Mouse (Mus musculus) hindbrain, embryonic 10.5 days (tissue): ENCODE measurements around the gene Wdr62. TPM values are rescaled to one million over a fixed set of nuclear protein-coding genes. Genes with fewer than 3 reads are reported as not detected.

Experiments used
- DNase-seq: peaks from one replicate; pipeline ENCODE4 v3.0.0-alpha.2; 2017; ENCODE audit warnings: low spot score
- H3K27ac ChIP-seq: fragments of 300-500 bp; sonication (generic); 2 replicates; pipeline ENCODE4 v1.5.1; 2016; ENCODE audit warnings: mild to moderate bottlenecking, moderate library complexity
- H3K27me3 ChIP-seq: fragments of 300-500 bp; sonication (generic); 2 replicates; pipeline ENCODE4 v1.6.1; 2016; ENCODE audit warnings: mild to moderate bottlenecking; ENCODE audit not compliant: poor library complexity, insufficient read depth, severe bottlenecking
- H3K36me3 ChIP-seq: fragments of 300-500 bp; sonication (generic); 2 replicates; pipeline ENCODE4 v1.6.1; 2016; ENCODE audit warnings: mild to moderate bottlenecking, moderate library complexity
- H3K4me1 ChIP-seq: fragments of 300-500 bp; sonication (generic); replicated peaks from 2 replicates; pipeline ENCODE4 v1.6.1; 2016; ENCODE audit warnings: mild to moderate bottlenecking
- H3K4me3 ChIP-seq: fragments of 300-500 bp; sonication (generic); 2 replicates; pipeline ENCODE4 v1.5.1; 2016; ENCODE audit warnings: mild to moderate bottlenecking, moderate library complexity
- H3K9me3 ChIP-seq: fragments of 300-500 bp; sonication (generic); 2 replicates; pipeline ENCODE4 v1.6.1; 2016; ENCODE audit warnings: mild to moderate bottlenecking, moderate library complexity
- WGBS: fragments of 180-500 bp; shearing (Covaris S2); methylation state at CpG from one replicate; pipeline ENCODE4 v1.1.7; 2016; 5-methylcytosine and 5-hydroxymethylcytosine counted together
- polyA plus RNA-seq: library from polyadenylated mRNA; unstranded; fragments of >200 nt; fragmentation: Nextera tagmentation; extraction: Ambion mirVana; gene quantifications from 2 replicates; pipeline ENCODE4 v1.2.1, GENCODE M21; 2016

Wdr62 gene
- polyA plus RNA-seq = 16.6 and 19.8 TPM in 2 replicates

- DNase-seq = peak; percentile 94
- Histone ChIP-seq H3K4me1 (peaks cover 26% of the 10 kb centered on the region), H3K4me3 (peak within 1 kb of the TSS; percentile 87), H3K9me3 (no peaks in the 10 kb centered on the region), H3K36me3 (no peaks in the 10 kb centered on the region), H3K27ac (peak within 1 kb of the TSS; percentile 91), H3K27me3 (no peaks in the 10 kb centered on the region)
- under 1% methylated on average over 49 of the region's 49 CpGs for WGBS
Observed at GRCm38 (mm10) chr7:30279951-30280669, at the start of gene Wdr62, which contains the start of gene Thap8. Gene Wdr62 (minus strand): TSS chr7:30280419. Gene Thap8 (plus strand): TSS chr7:30280094.

DNA sequence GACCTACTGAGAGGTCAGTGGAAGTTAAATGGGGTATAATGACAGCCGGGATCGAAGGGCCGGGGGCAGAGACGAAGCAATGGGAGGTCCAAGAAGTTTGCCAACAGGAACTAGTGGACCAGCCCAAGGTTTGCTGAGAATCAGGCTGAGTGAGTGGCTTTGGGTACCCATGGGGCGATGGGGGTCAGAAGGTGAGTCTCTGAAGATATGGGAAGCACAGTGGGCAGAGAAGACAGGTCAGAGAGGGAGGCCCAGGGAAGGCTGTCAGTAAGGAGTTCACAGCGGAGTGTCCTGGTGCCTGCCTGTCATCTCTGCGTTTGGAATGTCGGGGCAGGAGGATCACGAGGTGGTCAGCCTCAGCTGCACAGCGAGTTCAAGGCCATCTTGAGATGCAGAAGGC lies 48.2 kb upstream of the Wdr62 start:
- WGBS = 57% methylated on average over 10 of the region's 10 CpGs
- Histone ChIP-seq H3K27me3 (peaks cover 17% of the 10 kb centered on the region), H3K4me1 (peaks cover 19% of the 10 kb centered on the region)

DNA sequence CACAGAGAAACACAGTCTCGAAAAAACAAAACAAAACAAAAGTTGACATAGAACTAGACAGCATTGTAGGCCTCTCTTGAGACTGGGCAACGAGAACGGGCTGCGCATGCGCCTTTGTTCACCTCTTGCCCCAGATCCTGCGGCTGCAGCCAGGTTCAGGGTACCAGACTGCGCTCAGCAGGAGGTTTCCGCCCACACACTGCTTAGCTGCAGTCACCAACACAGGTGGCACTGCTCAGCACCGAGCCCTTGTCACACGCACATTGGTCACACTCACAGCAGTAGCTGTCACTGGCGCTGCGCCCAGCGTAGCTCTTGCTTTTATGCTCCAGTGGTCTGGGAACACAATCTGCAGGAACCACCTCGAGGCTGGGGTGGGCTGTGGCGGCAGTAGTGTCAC lies 46.9 kb upstream of the Wdr62 start:
- DNase-seq = no peak
- Histone ChIP-seq H3K4me1 (peaks cover 25% of the 10 kb centered on the region), H3K36me3 (no peaks in the 10 kb centered on the region), H3K9me3 (0 out of 2 replicates have a peak, but pooled peaks cover 4% of the 10 kb centered on the region), H3K27ac (no peak overlapping the region), H3K4me3 (no peak overlapping the region), H3K27me3 (peaks cover 6% of the 10 kb centered on the region; the same call in 1 of the 2 replicates)
- WGBS = 59% methylated on average over 15 of the region's 15 CpGs

More for the DNA sequence above, 48.2 kb upstream of the Wdr62 start:
- Histone ChIP-seq H3K9me3 (0 out of 2 replicates have a peak, but pooled peaks cover 4% of the 10 kb centered on the region), H3K36me3 (no peaks in the 10 kb centered on the region), H3K27ac (no peak overlapping the region), H3K4me3 (no peak overlapping the region)
- no peak for DNase-seq

DNA sequence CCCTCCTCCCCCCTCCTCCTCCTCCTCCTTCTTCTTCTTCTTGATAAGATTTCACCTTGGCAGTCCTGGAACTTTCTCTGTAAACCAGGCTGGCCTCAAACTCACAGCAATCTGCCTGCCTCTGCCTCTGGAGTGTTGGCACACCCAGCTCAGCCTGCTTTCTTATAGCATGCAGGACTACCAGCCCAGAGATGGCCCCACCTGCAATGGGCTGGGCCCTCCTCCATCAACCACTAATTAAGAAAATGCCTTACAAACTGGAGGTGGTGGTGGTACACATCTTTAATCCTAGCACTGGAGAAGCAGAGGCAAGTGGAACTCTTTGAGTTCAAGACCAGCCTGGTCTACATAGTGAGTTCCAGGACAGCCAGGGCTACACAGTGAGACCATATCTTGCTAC lies 46.2 kb upstream of the Wdr62 start:
- peaks cover 6% of the 10 kb centered on the region; the same call in 1 of the 2 replicates for H3K27me3 ChIP-seq
- DNase-seq = no peak
- no peak overlapping the region for H3K27ac ChIP-seq
- peaks cover 21% of the 10 kb centered on the region for H3K4me1 ChIP-seq
- no peaks in the 10 kb centered on the region for H3K36me3 ChIP-seq
- 0 out of 2 replicates have a peak, but pooled peaks cover 4% of the 10 kb centered on the region for H3K9me3 ChIP-seq
- no peak overlapping the region for H3K4me3 ChIP-seq

GRCm38 (mm10) chr7:30325364-30325763 lies 45.1 kb upstream of the Wdr62 start:
- DNase-seq = peak; percentile 60
- H3K9me3 ChIP-seq = 0 out of 2 replicates have a peak, but pooled peaks cover 4% of the 10 kb centered on the region
- peaks cover 22% of the 10 kb centered on the region for H3K4me1 ChIP-seq
- no peak overlapping the region for H3K27ac ChIP-seq
- no peak overlapping the region for H3K4me3 ChIP-seq
- H3K27me3 ChIP-seq = peaks cover 6% of the 10 kb centered on the region; the same call in 1 of the 2 replicates
- WGBS = 51% methylated on average over 2 of the region's 2 CpGs
- no peaks in the 10 kb centered on the region for H3K36me3 ChIP-seq

GRCm38 (mm10) chr7:30324300-30324944 lies 44.2 kb upstream of the Wdr62 start:
- WGBS = 88% methylated on average over 5 of the region's 5 CpGs
- Histone ChIP-seq H3K4me1 (peaks cover 22% of the 10 kb centered on the region), H3K4me3 (no peak overlapping the region), H3K27ac (no peak overlapping the region), H3K27me3 (peaks cover 6% of the 10 kb centered on the region; the same call in 1 of the 2 replicates), H3K36me3 (no peaks in the 10 kb centered on the region), H3K9me3 (0 out of 2 replicates have a peak, but pooled peaks cover 4% of the 10 kb centered on the region)
- no peak for DNase-seq

GRCm38 (mm10) chr7:30323795-30324194 lies 43.6 kb upstream of the Wdr62 start, which contains the start of gene Sdhaf1:
Gene Sdhaf1 (minus strand): TSS chr7:30323895.
- 79% methylated on average over 3 of the region's 3 CpGs for WGBS
- Histone ChIP-seq H3K4me3 (peak within 1 kb of the TSS; percentile 88), H3K4me1 (peaks cover 22% of the 10 kb centered on the region), H3K27ac (peak within 1 kb of the TSS; percentile 92), H3K36me3 (0 out of 2 replicates have a peak, but pooled peaks cover 2% of the 10 kb centered on the region), H3K27me3 (peaks cover 6% of the 10 kb centered on the region; the same call in 1 of the 2 replicates), H3K9me3 (0 out of 2 replicates have a peak, but pooled peaks cover 4% of the 10 kb centered on the region)
- DNase-seq = no peak

- Histone ChIP-seq H3K4me1 (peaks cover 22% of the 10 kb centered on the region), H3K27ac (peak overlapping the region; percentile 92), H3K9me3 (0 out of 2 replicates have a peak, but pooled peaks cover 4% of the 10 kb centered on the region), H3K4me3 (peak overlapping the region; percentile 88), H3K36me3 (0 out of 2 replicates have a peak, but pooled peaks cover 2% of the 10 kb centered on the region), H3K27me3 (peaks cover 6% of the 10 kb centered on the region; the same call in 1 of the 2 replicates)
- WGBS = 34% methylated on average over 6 of the region's 6 CpGs
- no peak for DNase-seq
Observed at GRCm38 (mm10) chr7:30322865-30323264, 42.6 kb upstream of the Wdr62 start.

DNA sequence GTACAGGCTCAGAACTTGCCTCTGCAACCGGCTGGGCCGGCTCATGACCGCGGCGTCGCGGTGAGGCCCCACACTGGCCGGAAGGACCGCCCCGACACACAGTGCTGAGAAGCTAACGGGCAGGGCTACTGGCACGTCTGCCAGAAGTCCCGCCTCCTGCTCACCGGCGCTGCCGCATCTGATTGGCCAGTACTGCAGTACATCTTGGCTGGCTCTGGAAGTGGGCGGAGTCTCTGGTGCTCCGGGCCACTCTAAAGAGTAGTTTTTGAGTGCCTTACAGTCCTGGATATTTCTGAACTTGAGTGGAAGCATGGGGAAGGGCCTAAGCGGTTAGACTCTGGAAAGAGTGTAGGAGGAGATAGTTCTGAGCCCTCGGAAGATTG lies 42.1 kb upstream of the Wdr62 start:
- Histone ChIP-seq H3K36me3 (peaks cover 4% of the 10 kb centered on the region; the same call in 1 of the 2 replicates), H3K27ac (peak overlapping the region; percentile 92), H3K4me1 (peaks cover 22% of the 10 kb centered on the region), H3K4me3 (peak overlapping the region; percentile 88), H3K9me3 (0 out of 2 replicates have a peak, but pooled peaks cover 4% of the 10 kb centered on the region), H3K27me3 (peaks cover 4% of the 10 kb centered on the region; the same call in 1 of the 2 replicates)
- peak; percentile 96 for DNase-seq
- WGBS = 0% methylated on average over 20 of the region's 20 CpGs

GRCm38 (mm10) chr7:30321539-30322284 lies 41.5 kb upstream of the Wdr62 start, which contains the start of gene E130208F15Rik:
Gene E130208F15Rik (plus strand): TSS chr7:30321740.
- H3K4me3 ChIP-seq = peak within 1 kb of the TSS; percentile 88
- H3K27ac ChIP-seq = peak within 1 kb of the TSS; percentile 92
- under 1% methylated on average over 63 of the region's 63 CpGs for WGBS
- H3K4me1 ChIP-seq = peaks cover 19% of the 10 kb centered on the region
- no peaks in the 10 kb centered on the region for H3K27me3 ChIP-seq
- H3K9me3 ChIP-seq = 0 out of 2 replicates have a peak, but pooled peaks cover 4% of the 10 kb centered on the region
- peak; percentile 58 for DNase-seq
- H3K36me3 ChIP-seq = peaks cover 7% of the 10 kb centered on the region; the same call in 1 of the 2 replicates

- peak overlapping the region; percentile 88 for H3K4me3 ChIP-seq
- H3K27me3 ChIP-seq = no peaks in the 10 kb centered on the region
- H3K27ac ChIP-seq = no peak overlapping the region
- no peak for DNase-seq
- peaks cover 10% of the 10 kb centered on the region; the same call in 1 of the 2 replicates for H3K36me3 ChIP-seq
- peaks cover 19% of the 10 kb centered on the region for H3K4me1 ChIP-seq
- WGBS = 83% methylated on average over 2 of the region's 2 CpGs
- H3K9me3 ChIP-seq = 0 out of 2 replicates have a peak, but pooled peaks cover 4% of the 10 kb centered on the region
Observed at GRCm38 (mm10) chr7:30320946-30321345, 40.7 kb upstream of the Wdr62 start.

DNA sequence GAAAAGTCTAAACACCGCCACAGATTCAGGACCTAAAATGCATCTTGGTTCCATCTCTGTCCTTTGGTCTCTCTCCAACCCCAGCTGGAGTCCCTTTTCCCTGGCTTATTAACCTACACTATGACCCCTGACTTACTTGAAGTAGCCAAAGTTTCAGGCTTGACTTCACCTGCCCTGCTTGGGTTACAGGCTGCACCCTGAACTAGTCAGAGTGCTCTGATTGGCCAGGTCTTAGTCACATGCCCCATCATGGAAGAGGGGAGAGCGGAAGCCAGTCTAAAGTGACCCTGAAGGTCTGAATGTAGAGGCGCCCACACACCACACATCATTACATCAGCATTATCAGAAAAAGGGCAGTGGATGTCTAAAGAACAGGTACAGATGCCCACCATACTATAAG lies 37.9 kb upstream of the Wdr62 start:
- H3K9me3 ChIP-seq = no peaks in the 10 kb centered on the region
- H3K36me3 ChIP-seq = peaks cover 16% of the 10 kb centered on the region
- H3K4me1 ChIP-seq = peaks cover 38% of the 10 kb centered on the region
- no peaks in the 10 kb centered on the region; the same call in 1 of the 2 replicates for H3K27me3 ChIP-seq
- no peak overlapping the region for H3K27ac ChIP-seq
- DNase-seq = no peak
- WGBS = 83% methylated on average over 3 of the region's 3 CpGs
- H3K4me3 ChIP-seq = no peak overlapping the region
